Mouse (Mus musculus) CD8-positive naive resting alpha-beta T cell, adult 2 months (primary cell): ENCODE data around the gene Dclre1a.

Experiments used
- DNase-seq, 2 experiments: peaks; one replicate each; pipeline ENCODE4 v3.0.0; 2022; ENCODE audit warnings: low read depth in 2 of 2, low spot score in 2 of 2

The Dclre1a gene

GRCm38 (mm10) chr19:56485376-56486271 is 62.4 kb downstream of the Dclre1a start:
- no peak for DNase-seq

DNA sequence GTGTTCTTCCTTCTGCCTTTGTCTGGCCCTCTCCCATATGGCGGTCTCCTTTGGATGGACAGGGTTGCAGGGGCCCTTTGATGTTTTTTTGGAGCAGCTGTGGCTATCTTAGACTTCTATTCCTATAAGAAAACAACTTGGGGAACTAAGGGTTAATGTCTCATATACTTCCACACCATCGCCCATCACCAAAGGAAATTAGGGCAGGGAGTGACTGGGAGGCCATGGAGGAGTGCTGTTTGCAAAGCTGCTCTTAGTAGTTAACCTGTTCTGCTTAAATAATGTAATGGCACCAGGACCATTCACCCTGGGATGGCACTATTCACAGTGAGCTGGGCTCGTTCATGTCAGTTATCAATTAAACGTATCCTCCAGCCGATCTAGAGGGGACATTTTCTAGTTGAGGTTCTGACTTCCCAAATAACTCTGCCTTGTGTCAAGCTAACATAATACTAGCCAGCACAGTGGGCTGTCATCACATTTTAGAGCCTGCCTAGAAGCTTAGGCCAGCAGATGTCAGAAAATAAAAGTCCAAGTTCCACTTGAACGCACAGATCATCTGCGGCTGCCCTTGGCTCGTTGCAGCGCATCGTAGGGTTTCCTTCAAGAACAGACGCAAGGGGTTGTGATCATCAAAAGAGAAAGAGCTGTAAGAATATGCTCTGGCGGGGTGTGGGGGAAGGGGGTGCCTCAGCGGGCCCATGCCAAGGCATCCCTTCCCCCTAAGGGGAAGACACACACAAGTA is 63.2 kb downstream of the Dclre1a start:
- no peak for DNase-seq
